Mouse (Mus musculus) layer of hippocampus, adult 8-10 months (tissue): ENCODE results near the gene Kif26a. TPM values are rescaled to one million over a fixed set of nuclear protein-coding genes. Genes with fewer than 3 reads are reported as not detected.

ENCODE experiments used
- DNase-seq, 2 experiments: peaks; one replicate each; pipeline ENCODE4 v3.0.0; 2022; ENCODE audit warnings: low spot score in 2 of 2
- total RNA-seq, 4 experiments: library from RNA; stranded (reverse); gene quantifications; 2 replicates each; pipeline ENCODE4 v1.2.4; 2022

The Kif26a gene
- total RNA-seq, 4 experiments from 2014 or later = 4.4 to 5.6 (median 5.1) TPM

- DNase-seq = no peak
Measured at GRCm38 (mm10) chr12:112163981-112164839, 18.2 kb downstream of the Kif26a start.

- DNase-seq = no peak
Measured at GRCm38 (mm10) chr12:112164840-112165219, 18.8 kb downstream of the Kif26a start.

GRCm38 (mm10) chr12:112169240-112169639 is 23.2 kb downstream of the Kif26a start:
- DNase-seq = no peak

GRCm38 (mm10) chr12:112170671-112171574 is 24.9 kb downstream of the Kif26a start:
- no peak for DNase-seq

GRCm38 (mm10) chr12:112171657-112172056 is 25.6 kb downstream of the Kif26a start:
- DNase-seq = no peak

GRCm38 (mm10) chr12:112172214-112172613 is 26.2 kb downstream of the Kif26a start:
- no peak for DNase-seq

GRCm38 (mm10) chr12:112177679-112178078 is 31.7 kb downstream of the Kif26a start:
- DNase-seq = no peak

- no peak for DNase-seq
Measured at GRCm38 (mm10) chr12:112179687-112180086, 33.7 kb downstream of the Kif26a start.

- no peak for DNase-seq
Measured at GRCm38 (mm10) chr12:112181921-112182608, 36.1 kb downstream of the Kif26a start.

- no peak for DNase-seq
Measured at GRCm38 (mm10) chr12:112182609-112182955, 36.6 kb downstream of the Kif26a start.

- DNase-seq = no peak
Measured at GRCm38 (mm10) chr12:112183675-112184074, 37.7 kb downstream of the Kif26a start.

- no peak for DNase-seq
Measured at GRCm38 (mm10) chr12:112184390-112184789, 38.4 kb downstream of the Kif26a start.

- no peak for DNase-seq
Measured at GRCm38 (mm10) chr12:112186899-112187298, 40.9 kb downstream of the Kif26a start.

GRCm38 (mm10) chr12:112191753-112192152 is 45.7 kb downstream of the Kif26a start:
- no peak for DNase-seq

- DNase-seq = no peak
Measured at GRCm38 (mm10) chr12:112195019-112195418, 49.0 kb downstream of the Kif26a start.

- no peak for DNase-seq
Measured at GRCm38 (mm10) chr12:112196562-112196961, 50.6 kb downstream of the Kif26a start.

GRCm38 (mm10) chr12:112199363-112199762 is 53.4 kb downstream of the Kif26a start:
- DNase-seq = no peak

GRCm38 (mm10) chr12:112200045-112200444 is 54.0 kb downstream of the Kif26a start:
- DNase-seq = no peak

- no peak for DNase-seq
Measured at GRCm38 (mm10) chr12:112207163-112207562, 61.2 kb downstream of the Kif26a start.

- no peak for DNase-seq
Measured at GRCm38 (mm10) chr12:112207734-112208133, 61.7 kb downstream of the Kif26a start.

GRCm38 (mm10) chr12:112210622-112211021 is 64.6 kb downstream of the Kif26a start:
- no peak for DNase-seq

GRCm38 (mm10) chr12:112214441-112214857 is 68.4 kb downstream of the Kif26a start:
- DNase-seq = no peak
